Mouse (Mus musculus) cortical plate, adult 2 months (tissue): ENCODE measurements at regions not wholly inside any gene's neighbourhood (a gene's known extent, or its start where the extent isn't known, plus 50 kb on each side); places are given as distances from the start of the nearest gene placed in this dataset.

Experiments
- CTCF ChIP-seq: fragments of 200-500 bp; IDR thresholded peaks from 2 replicates; pipeline ENCODE4 v1.5.1; 2011; ENCODE audit warnings: mild to moderate bottlenecking, control low read depth, low read length; ENCODE audit not compliant: insufficient read depth; ENCODE audit errors: extremely low read depth
- POLR2A ChIP-seq: fragments of 200-500 bp; IDR thresholded peaks from 2 replicates; pipeline ENCODE4 v1.6.1; 2011; ENCODE audit warnings: mild to moderate bottlenecking, low read length, control low read depth; ENCODE audit not compliant: insufficient read depth; ENCODE audit errors: extremely low read depth

DNA sequence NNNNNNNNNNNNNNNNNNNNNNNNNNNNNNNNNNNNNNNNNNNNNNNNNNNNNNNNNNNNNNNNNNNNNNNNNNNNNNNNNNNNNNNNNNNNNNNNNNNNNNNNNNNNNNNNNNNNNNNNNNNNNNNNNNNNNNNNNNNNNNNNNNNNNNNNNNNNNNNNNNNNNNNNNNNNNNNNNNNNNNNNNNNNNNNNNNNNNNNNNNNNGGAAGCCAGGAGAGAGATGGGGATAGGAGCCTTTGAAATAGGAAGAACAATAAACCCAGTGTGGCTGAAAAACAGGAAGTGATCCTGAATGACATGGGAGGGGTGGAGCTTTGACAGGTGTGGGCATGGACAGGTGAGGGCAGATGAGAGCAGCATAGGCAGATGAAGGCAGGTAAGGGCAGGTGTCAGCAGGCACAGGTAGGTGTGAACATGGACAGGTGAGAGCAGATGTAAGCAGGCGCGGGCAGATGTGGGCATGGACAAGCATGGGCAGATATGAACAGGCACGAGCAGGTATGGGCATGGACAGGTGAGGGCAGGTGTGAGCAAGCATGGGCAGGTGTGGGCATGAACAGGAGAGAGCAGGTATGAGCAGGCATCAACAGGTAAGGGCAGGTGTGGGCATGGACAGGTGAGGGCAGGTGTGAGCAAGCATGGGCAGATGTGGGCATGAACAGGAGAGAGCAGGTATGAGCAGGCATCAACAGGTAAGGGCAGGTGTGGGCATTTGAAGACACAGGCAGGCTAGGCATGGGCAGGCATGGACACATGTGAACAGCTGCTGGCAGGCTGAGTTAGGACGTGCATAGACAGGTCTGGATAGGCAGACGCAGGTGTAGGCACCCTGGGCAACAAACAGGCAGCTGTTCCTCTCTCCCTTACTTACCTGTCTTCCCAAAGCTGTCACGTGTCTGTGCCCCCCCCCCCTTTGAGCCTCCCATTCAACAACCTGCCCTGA is 135.2 kb upstream of the Zmiz1 start:
- TF ChIP-seq CTCF (no peak), POLR2A (no peak)
